Mouse (Mus musculus) liver, adult (tissue): Measurements from ENCODE around the gene Atm.

Experiments
- GATA4 ChIP-seq: IDR thresholded peaks from 2 replicates; pipeline ENCODE4 v1.6.1; 2014; ENCODE audit warnings: mild to moderate bottlenecking, low read length; ENCODE audit not compliant: insufficient replicate concordance

Atm gene

DNA sequence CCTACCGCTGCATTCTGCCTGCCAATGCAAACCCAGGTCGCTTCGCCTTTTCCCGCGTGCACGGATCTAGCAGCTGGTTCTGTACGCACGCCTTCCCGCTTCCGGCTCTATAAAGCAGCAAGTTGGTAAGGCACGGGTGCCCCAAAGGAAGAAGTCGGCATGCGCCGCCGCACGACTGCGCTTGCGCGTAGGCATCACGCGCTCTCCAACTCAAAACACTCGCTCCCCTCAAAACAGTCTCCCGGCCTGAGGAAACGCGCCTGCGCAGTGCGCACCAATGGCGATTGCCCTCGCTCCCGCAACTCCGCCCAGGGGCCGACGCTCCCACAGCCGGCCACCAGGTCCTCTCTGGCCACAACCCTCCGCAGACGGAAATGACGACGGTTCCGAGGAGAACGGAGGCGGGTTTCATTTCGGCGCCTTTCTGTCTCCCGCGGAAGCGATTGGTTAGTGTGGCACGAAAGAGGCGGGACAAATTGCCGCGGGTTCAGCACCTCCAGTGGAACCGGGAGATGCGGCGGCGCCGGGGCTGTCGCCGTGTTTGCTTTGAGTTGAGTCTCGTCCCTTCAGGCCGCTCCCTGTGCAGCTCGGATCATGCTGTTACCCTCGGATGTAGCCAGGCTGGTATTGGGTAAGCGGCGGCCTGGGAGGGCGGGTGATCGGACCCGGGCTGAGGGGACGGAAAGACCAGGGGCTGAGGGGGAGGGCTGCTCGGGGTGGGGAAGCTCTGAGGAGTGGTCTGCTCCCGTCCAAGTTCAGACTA lies at the start of gene Atm, which contains the start of gene Npat:
Gene Atm (minus strand): TSS at position 183 of the 763 bp plus-strand sequence.
Gene Npat (plus strand): TSS at position 490 of the 763 bp plus-strand sequence.
- no peak for TF ChIP-seq GATA4

DNA sequence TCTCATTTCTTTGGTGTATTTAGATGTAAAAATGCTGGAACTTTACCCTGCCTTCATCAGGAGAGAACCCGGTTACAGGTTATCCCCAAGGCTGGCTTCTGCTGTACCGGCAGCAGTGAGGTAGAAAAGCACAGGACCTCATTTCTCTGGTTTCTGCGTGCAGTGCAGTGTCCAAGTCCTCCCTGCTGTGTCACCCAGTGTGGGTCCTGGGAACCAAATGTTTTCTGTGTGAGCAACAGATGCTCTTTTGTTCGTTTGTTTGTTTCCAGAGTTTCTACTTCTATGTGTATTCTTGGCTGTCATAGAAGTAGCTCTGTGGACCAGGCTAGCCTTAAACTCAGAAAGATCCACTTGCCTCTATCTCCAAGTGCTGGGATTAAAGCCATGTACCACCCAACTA lies 45.3 kb upstream of the Atm start:
- TF ChIP-seq GATA4: no peak

DNA sequence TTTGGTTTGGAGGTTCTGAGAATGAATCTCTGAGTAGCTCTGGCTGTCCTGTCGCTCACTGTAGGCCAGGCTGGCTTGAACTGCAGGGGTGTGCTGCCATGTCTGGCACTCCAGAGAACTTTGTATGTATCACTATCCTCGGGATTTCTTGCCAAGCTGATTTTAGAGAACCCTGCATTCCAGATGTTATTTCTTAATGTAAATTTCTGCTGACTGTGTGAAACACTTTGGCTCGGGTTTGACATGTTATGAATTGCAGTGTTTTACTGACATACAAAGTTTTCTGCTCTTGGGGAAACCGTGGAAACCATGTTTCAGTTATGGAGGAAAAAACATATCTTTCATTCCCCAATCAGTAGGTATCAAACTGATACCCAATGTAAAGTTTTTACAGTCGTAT lies 39.2 kb upstream of the Atm start:
- TF ChIP-seq GATA4: no peak

DNA sequence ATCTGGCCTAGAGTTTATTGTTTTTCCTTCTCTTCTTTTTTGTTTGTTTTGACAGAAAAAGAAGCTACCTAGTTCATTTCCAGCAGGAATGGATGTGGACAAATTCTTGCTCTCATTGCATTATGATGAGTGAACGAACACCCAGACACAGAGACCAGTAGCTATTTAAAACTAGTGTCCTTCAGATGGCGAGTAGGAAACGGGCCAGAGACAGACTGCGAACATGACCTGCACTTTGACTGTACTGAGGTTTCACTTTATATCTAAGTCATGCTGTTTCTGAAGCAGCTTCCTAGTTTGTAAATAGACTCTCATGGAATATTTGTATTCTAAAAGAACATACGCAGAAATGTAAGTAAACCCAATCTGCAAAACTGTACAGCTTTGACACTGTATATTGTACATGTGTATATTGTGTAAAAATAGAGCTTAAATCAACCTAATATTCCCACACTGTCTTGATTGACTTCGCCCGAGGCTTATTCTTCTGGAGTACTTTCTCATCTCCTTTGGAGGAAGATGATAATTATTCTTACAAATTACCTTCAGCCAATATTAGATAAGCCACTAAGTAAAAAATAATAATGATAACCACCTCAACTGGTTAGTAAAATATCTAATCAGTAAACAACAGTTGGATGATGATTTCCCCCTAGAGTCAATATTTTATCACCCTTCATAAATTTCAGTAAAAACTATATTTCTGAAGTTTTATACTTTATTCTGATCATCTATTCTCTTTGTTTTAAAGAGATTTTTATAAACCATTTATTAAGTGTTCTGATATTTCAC lies 36.2 kb upstream of the Atm start:
- TF ChIP-seq GATA4: no peak

DNA sequence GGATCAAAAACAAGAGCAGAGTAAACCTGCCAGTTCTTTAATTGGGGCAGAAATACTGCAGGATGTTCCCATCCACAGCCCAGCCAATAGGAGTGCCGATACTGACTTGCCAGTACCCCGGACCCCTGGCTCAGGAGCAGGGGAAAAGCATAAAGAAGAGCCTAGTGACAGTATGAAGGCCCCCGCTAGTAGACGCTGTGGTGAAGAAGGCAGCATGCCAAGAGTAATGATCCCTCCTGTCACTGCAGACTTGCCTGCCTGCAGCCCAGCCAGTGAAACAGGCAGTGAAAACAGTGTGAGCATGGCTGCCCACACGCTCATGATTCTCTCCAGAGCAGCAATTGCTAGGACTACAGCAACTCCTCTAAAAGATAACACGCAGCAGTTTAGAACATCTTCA lies 34.1 kb upstream of the Atm start:
- TF ChIP-seq GATA4: no peak

DNA sequence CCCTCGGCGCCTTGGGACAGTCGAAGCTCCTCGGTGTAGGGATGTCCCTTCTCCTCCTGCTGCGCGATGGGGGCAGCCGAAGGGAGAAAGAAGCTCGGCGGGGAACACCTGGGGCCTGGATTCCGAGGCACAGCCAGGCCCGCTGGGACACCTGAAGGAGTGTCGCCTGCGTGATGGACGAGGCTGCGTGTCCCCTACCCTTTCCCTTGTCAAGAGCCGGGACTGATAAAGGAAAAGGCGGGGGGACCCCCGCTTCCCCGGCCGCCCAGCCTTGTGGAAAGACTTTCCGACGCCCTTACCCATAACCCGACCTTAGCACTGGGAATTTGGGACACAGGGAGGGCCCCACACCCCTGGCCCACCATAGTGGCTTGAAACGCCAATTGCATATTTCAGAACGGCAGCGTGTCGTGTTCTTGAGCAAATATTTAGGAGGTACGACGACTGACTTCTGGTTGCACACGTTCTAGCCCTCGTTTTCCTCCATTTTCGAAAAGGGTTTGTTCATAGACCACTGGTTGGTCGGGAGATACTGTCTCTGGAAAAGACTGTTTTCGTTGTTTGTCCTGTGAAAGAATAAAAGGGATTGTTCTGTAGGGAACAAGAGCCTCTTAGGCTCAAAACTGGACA lies 911 bp upstream of the Atm start:
- no peak for TF ChIP-seq GATA4

DNA sequence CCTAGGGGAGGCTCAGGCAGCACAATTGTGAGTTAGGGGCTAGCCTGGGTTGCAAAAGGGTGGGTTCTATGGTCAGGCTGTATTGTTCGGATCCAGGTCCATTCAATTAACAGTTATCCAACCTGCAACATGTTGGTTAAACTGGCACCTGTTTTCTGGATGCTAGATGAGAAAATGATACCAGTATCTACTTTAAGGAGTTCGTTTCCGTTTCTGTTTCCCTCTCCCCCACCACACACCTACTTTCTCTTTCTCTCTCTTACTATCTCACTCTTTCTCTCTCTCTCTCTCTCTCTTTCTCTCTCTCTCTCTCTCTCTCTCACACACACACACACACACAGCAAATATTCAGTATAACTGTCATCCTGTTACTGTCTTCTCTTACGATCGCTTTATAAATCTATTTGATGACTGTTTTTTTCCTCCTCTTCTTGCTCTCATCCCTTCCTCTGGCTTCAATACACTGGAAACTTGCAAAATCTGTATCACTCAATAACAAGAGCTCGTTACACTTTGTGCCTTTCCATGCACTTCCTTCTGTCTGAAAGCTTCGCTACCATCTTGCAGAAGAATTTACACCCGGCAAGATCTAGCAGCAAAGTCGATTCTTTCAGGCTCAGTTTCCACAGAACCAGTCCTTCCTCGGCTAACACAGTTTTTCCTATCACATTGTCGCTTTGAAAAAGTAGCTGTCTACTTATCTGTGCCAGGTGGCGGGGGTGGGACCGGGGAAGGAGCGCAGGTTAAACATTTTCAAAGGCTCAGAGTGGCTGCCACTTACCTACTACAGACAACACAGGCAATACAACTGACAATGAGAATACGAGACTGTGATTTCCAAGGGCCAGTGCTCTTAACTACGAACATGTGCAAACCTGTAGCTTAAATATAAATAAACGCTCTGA lies 872 bp downstream of the Atm start:
- no peak for TF ChIP-seq GATA4

DNA sequence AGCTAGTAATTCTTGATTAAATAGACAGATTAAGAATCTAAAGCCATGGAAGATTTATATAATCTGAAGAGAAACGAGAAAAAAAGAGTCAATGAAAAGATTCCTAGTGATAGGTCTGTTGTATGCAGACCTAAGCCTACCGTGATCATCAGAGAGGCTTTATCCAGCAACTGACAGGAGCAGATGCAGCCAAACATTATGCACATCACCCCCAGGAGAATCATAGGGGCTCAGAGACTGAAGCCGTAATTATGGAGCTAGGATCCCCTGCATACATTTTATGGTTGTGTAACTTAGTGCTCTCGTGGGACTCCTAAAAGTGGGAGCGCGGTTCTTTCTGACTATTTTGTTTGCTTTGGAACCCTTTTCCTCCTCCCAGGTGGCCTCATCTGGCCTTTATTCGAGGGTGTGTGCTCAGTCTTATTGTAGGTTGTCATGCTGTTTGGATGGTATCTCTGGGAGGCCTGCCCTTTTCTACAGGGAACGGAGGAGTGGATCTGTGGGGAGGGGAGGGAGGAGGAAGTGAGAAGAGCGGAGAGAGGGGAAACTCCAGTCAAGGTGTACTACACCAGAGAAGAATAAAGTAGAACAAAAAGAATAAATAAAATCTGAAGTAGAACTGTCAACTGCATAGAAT lies 19.0 kb downstream of the Atm start:
- TF ChIP-seq GATA4: no peak

DNA sequence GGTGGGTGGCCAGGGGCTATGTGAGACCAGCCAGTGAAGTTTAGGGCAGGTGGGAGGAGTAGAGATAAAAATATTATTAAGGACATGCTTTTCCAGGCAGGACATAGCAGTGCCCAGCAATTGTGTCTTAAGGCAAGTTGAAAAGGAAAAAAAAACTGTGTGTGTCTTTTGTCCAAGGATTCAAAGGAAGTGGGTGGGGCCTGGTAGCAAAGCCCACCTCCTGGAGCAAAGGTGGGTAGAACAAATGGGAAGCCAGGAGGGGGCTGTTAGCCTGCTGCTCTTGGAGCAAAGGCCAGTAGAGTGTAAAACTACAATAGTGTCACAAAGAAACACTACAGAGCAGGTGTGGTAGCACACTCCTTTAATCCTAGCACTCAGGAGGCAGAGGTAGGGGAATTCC lies 22.4 kb downstream of the Atm start:
- no peak for TF ChIP-seq GATA4

DNA sequence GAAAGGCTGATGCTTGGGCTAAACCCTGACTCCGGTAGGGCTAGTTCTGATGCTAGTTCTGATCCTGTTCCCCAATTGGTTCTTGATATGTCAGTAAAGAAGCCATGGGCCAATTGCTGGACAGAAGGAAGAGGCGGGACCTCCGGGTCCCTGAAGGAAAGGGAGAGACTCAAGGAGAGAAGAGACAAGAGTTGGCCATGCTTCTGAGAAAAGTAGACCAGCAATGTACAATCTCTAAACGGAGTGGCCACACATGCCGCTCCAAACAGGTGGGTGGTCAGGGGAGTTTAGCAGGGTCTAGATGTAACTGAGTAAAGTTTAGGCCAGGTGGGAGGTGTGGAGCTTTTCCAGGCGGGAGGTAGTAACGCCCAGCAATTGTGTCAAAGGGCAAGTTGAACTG lies 28.5 kb downstream of the Atm start:
- TF ChIP-seq GATA4: no peak

DNA sequence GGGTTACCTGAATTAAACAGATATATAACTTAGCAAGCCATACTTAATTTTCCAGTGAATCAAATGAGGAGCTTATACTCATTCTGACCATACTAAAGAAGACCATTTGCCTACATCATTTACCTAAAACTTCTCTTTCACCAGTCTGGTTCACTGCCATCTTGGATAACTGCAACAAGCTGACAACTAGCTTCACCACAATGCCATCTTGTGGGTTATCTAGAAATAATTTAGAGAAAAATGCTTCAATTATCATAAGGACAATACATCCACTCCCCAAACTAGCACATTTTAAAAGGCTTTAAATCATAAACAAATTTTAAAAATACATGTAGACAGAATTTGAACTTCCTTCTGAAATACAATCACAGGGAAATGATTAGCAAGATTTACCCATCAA lies 50.7 kb downstream of the Atm start:
- TF ChIP-seq GATA4: no peak

DNA sequence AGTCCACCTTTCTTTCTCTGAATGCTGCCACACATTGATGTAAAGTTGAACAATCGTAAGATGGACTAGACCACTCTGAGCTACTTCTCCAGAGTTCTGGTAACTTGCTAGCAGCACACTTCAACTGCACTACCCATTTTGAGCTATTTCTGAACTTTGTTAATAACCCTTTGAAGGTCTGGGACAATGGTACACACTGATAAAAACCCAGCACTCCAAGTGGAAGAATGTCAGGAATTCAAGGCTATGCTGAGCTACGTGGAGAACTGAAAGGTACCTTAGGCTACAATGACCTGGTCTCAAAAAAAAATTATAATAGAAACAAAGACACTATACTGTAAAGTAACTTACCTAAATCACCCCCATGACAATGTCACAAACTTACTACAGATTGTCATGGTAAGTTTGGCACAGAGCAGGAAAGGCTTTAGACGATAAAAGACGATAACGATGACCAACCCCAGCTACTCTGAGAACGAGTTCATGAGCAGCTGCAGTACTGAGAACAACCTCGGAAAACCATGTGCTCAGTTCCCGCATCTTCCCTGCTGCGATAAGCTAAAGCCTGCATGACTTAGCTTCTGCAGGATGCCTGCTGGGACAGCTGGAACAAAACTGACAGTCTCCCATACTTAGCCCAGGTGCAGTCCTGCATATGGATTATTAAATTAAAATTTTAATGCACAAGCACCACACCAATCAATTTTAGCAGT lies 63.6 kb downstream of the Atm start:
- TF ChIP-seq GATA4: no peak

DNA sequence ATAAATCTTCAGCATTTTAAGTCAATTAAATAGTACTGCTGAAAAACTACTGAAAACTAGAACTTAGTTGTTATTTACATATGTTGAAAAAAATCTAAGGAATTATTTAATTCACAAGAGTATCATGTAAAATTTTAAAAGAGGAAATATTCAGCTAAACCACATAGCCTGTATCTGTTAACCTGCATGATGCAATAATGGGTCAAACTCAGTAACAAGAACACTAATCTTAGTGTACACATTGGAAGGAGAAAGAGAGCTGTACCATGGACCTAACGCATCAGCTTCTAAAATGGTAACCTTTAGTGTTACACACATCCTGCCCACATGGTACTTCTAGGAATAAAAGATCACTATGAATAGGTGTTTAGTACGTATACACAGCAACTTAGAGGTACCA lies 84.5 kb downstream of the Atm start:
- TF ChIP-seq GATA4: no peak

DNA sequence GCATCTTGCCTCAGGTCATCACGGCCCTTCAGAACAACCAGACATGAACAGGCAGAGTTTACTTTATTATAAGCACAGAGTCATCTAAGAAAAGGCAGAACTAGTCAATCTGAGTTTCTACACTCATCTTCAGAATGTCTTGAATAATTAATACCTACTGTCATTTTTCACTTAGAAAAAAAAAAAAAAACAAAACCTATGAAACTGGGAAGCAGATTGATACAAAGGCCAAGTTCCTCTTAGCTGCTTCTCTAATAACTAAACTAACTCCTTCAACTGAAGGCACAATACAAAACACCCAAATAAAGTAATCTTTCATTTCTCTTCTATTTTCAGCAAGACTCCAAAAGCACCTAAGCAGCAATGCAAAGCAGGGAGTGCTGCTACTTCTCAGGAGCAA lies 85.9 kb downstream of the Atm start:
- TF ChIP-seq GATA4: no peak

DNA sequence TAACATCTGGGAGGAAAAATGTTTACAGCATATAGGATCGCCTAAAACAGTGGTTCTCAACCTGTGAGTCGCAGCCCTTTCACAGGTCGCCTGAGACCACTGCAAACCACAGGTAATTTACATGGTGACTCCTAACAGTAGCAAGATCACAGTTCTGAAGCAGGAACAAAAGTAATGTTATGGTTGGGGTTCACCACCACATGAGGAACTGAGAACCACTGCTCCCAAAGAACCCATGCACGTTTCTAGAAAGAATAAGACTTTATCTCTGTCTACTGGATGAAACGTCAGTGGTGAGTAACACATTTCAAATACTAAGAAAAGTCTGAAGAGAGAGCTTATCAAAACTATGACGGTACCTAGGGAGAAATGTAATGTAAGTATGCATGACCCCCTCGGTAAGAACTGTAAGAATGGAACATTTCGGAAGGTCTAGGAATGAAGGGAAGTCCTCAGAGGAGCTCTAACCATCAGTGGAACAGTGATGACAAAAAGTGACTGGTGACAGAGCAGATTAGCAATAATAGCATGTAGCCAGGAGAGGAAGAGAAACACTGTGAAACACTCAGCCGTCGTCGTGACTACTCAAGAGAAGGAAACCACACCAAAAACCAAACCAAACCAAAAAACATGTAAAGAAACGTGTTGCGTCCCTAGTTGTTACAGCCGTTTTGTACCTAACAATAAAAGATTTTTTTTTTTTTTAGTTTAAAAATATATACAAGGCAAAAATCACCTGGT lies 100.5 kb downstream of the Atm start:
- TF ChIP-seq GATA4: no peak
